Mouse (Mus musculus): ENCODE measurements around the gene Pdcd6. TPM values are rescaled to one million over a fixed set of nuclear protein-coding genes. Genes with fewer than 3 reads are reported as not detected.

The Pdcd6 gene
- polyA plus RNA-seq, 1 experiment from 2014 or later, result 159 TPM

GRCm38 (mm10) chr13:74275726-74276125 lies 41.7 kb downstream of the Pdcd6 start:
- no peaks in the 10 kb centered on the region for H3K27me3 ChIP-seq
- no peak overlapping the region for H3K9ac ChIP-seq
- 75% methylated on average over 4 of the region's 4 CpGs for WGBS
- no peaks in the 10 kb centered on the region for H3K36me3 ChIP-seq
- H3K9me3 ChIP-seq (replicated peaks), result no peaks in the 10 kb centered on the region
- no peaks in the 10 kb centered on the region for H3K4me1 ChIP-seq
- H3K4me2 ChIP-seq (replicated peaks), result no peak overlapping the region
- H3K4me3 ChIP-seq (replicated peaks), result no peak overlapping the region
- ATAC-seq (ENCODE audit: insufficient number of reproducible peaks, low FRiP score, low TSS enrichment, low read depth), result no peak
- no peak overlapping the region for H3K27ac ChIP-seq (replicated peaks)

- 4% methylated on average over 10 of the region's 10 CpGs for WGBS
Measured at GRCm38 (mm10) chr13:74260231-74260992, 57.0 kb downstream of the Pdcd6 start.

GRCm38 (mm10) chr13:74259460-74260230 lies 57.7 kb downstream of the Pdcd6 start:
- Histone ChIP-seq H3K27me3 (no peaks in the 10 kb centered on the region), H3K4me3 (replicated peaks) (peak overlapping the region; percentile 48), H3K4me2 (replicated peaks) (peak overlapping the region; percentile 92), H3K9ac (peak overlapping the region; percentile 28; the same call in 1 of the 2 replicates), H3K4me1 (peaks cover 9% of the 10 kb centered on the region; the same call in 1 of the 2 replicates), H3K36me3 (no peaks in the 10 kb centered on the region), H3K27ac (replicated peaks) (peak overlapping the region; percentile 39; the same call in 1 of the 2 replicates), H3K9me3 (replicated peaks) (no peaks in the 10 kb centered on the region)
- WGBS, result 3% methylated on average over 35 of the region's 35 CpGs
- peak; percentile 64 for ATAC-seq (ENCODE audit: insufficient number of reproducible peaks, low FRiP score, low TSS enrichment, low read depth)

More at GRCm38 (mm10) chr13:74260231-74260992, 57.0 kb downstream of the Pdcd6 start:
- Histone ChIP-seq H3K9me3 (replicated peaks) (no peaks in the 10 kb centered on the region), H3K27me3 (no peaks in the 10 kb centered on the region), H3K4me2 (replicated peaks) (peak overlapping the region; percentile 92), H3K27ac (replicated peaks) (peak overlapping the region; percentile 55), H3K9ac (peak overlapping the region; percentile 28; the same call in 1 of the 2 replicates), H3K4me3 (replicated peaks) (peak overlapping the region; percentile 48), H3K4me1 (peaks cover 9% of the 10 kb centered on the region; the same call in 1 of the 2 replicates), H3K36me3 (no peaks in the 10 kb centered on the region)
- ATAC-seq (ENCODE audit: insufficient number of reproducible peaks, low FRiP score, low TSS enrichment, low read depth), result peak; percentile 80

Other genes with a start within 250 kb of the Pdcd6 start
- 0.12 TPM in 2 replicates for gene Slc9a3, start 196.1 kb downstream of the Pdcd6 start, polyA plus RNA-seq (2015; fragmentation: Nextera tagmentation; extraction: Ambion mirVana)
- 69.2 and 82.9 TPM in 2 replicates for gene Exoc3, start 108.8 kb downstream of the Pdcd6 start, polyA plus RNA-seq (2015; fragmentation: Nextera tagmentation; extraction: Ambion mirVana)
- 2.2 and 3.4 TPM in 2 replicates for gene Ahrr, start 25.2 kb downstream of the Pdcd6 start, polyA plus RNA-seq (2015; fragmentation: Nextera tagmentation; extraction: Ambion mirVana)
- 221 and 224 TPM in 2 replicates for gene Sdha, start 32.7 kb upstream of the Pdcd6 start, polyA plus RNA-seq (2015; fragmentation: Nextera tagmentation; extraction: Ambion mirVana)
- gene Ccdc127, start 32.7 kb upstream of the Pdcd6 start, polyA plus RNA-seq (2015; fragmentation: Nextera tagmentation; extraction: Ambion mirVana), result 59.9 and 63.7 TPM in 2 replicates
- not detected in 2 replicates for gene Lrrc14b, start 46.4 kb upstream of the Pdcd6 start, polyA plus RNA-seq (2015; fragmentation: Nextera tagmentation; extraction: Ambion mirVana)
- gene Zfp72, start 73.3 kb upstream of the Pdcd6 start, polyA plus RNA-seq (2015; fragmentation: Nextera tagmentation; extraction: Ambion mirVana), result 5.8 and 6.2 TPM in 2 replicates
- 68.7 and 177 TPM in 2 replicates for gene Ftl1-ps1, start 82.1 kb upstream of the Pdcd6 start, polyA plus RNA-seq (2015; fragmentation: Nextera tagmentation; extraction: Ambion mirVana)
- gene Zfp825, start 176.4 kb upstream of the Pdcd6 start, polyA plus RNA-seq (2015; fragmentation: Nextera tagmentation; extraction: Ambion mirVana), result 19.1 and 20.5 TPM in 2 replicates

Measured in embryonic facial prominence, embryonic 15.5 days (tissue).